Mouse (Mus musculus) limb, embryonic 14.5 days (tissue): Measurements from ENCODE around the gene Nsd1. TPM values are rescaled to one million over a fixed set of nuclear protein-coding genes. Genes with fewer than 3 reads are reported as not detected.

Experiments
- ATAC-seq: fragments of 200-750 bp; cut with Nextera tagmentation; 2 replicates; pipeline ENCODE4 v1.8.0; 2017; ENCODE audit warnings: low read depth, moderate number of reproducible peaks, moderate TSS enrichment; ENCODE audit not compliant: low FRiP score
- DNase-seq: peaks from one replicate; pipeline ENCODE4 v3.0.0-alpha.2; 2015; ENCODE audit warnings: low spot score
- H3K27ac ChIP-seq: fragments of 300-500 bp; sonication (generic); replicated peaks from 2 replicates; pipeline ENCODE4 v1.5.1; 2014; ENCODE audit warnings: low read depth, mild to moderate bottlenecking, low read length, moderate library complexity, mixed read lengths
- H3K27me3 ChIP-seq: fragments of 300-500 bp; sonication (generic); 2 replicates; pipeline ENCODE4 v1.6.1; 2014; ENCODE audit warnings: low read length, mixed read lengths; ENCODE audit not compliant: control insufficient read depth, insufficient read depth
- H3K36me3 ChIP-seq: fragments of 300-500 bp; sonication (generic); 2 replicates; pipeline ENCODE4 v1.6.1; 2014; ENCODE audit warnings: mild to moderate bottlenecking, low read length, moderate library complexity, mixed read lengths; ENCODE audit not compliant: control insufficient read depth, insufficient read depth
- H3K4me1 ChIP-seq: fragments of 300-500 bp; sonication (generic); 2 replicates; pipeline ENCODE4 v1.6.1; 2014; ENCODE audit warnings: antibody characterized with exemption, low read length, mixed read lengths; ENCODE audit not compliant: control insufficient read depth, insufficient read depth
- H3K4me2 ChIP-seq: fragments of 300-500 bp; sonication (generic); replicated peaks from 2 replicates; pipeline ENCODE4 v1.6.1; 2014; ENCODE audit warnings: low read depth, mild to moderate bottlenecking, low read length, moderate library complexity; ENCODE audit not compliant: severe bottlenecking
- H3K4me3 ChIP-seq: fragments of 300-500 bp; sonication (generic); replicated peaks from 2 replicates; pipeline ENCODE4 v1.5.1; 2014; ENCODE audit warnings: low read length
- H3K9ac ChIP-seq: fragments of 300-500 bp; sonication (generic); 2 replicates; pipeline ENCODE4 v1.6.1; 2014; ENCODE audit warnings: mild to moderate bottlenecking, low read depth, low read length, moderate library complexity; ENCODE audit not compliant: severe bottlenecking
- H3K9me3 ChIP-seq: fragments of 300-500 bp; sonication (generic); 2 replicates; pipeline ENCODE4 v1.6.1; 2016; ENCODE audit warnings: low read length; ENCODE audit not compliant: control insufficient read depth
- POLR2A ChIP-seq: fragments of 200-500 bp; IDR thresholded peaks from 2 replicates; pipeline ENCODE4 v1.8.0; 2012; ENCODE audit warnings: inconsistent platforms, mild to moderate bottlenecking, moderate library complexity, borderline replicate concordance; ENCODE audit not compliant: insufficient read depth, insufficient read length; ENCODE audit errors: extremely low read depth
- WGBS: fragments of 180-500 bp; shearing (Covaris S2); extraction: QIAGEN DNeasy Blood & Tissue Kit; methylation state at CpG from one replicate; pipeline ENCODE4 v1.1.7; 2014; 5-methylcytosine and 5-hydroxymethylcytosine counted together
- polyA plus RNA-seq, 2 experiments: library from polyadenylated mRNA; depleted of rRNA in 1 of 2; stranded (reverse) in 1 of 2; unstranded in 1 of 2; fragments of >200 nt; fragmentation: Nextera tagmentation in 1 of 2; extraction: Ambion mirVana in 1 of 2; gene quantifications; 2 replicates each; pipeline versions ENCODE4 v1.2.1 to v1.2.3; 2012 to 2014

Gene Nsd1
- polyA plus RNA-seq, 2 experiments: 41.6 to 65.8 TPM

- Histone ChIP-seq H3K9ac (no peak overlapping the region), H3K27ac (no peak overlapping the region), H3K9me3 (no peaks in the 10 kb centered on the region), H3K4me2 (no peak overlapping the region), H3K36me3 (no peaks in the 10 kb centered on the region), H3K4me1 (no peaks in the 10 kb centered on the region), H3K27me3 (no peaks in the 10 kb centered on the region), H3K4me3 (no peak overlapping the region)
- WGBS: 68% methylated on average over 10 of the region's 10 CpGs
- no peak for ATAC-seq
- no peak for DNase-seq
- no peak for TF ChIP-seq POLR2A
These were observed 127.9 kb downstream of the Nsd1 start for GRCm38 (mm10) chr13:55337341-55337975.

GRCm38 (mm10) chr13:55338131-55339054, 128.8 kb downstream of the Nsd1 start:
- no peak for TF ChIP-seq POLR2A
- Histone ChIP-seq H3K9ac (no peak overlapping the region), H3K4me3 (no peak overlapping the region), H3K27ac (no peak overlapping the region), H3K36me3 (no peaks in the 10 kb centered on the region), H3K9me3 (no peaks in the 10 kb centered on the region), H3K4me2 (no peak overlapping the region), H3K27me3 (no peaks in the 10 kb centered on the region), H3K4me1 (no peaks in the 10 kb centered on the region)
- ATAC-seq: no peak
- DNase-seq: no peak
- WGBS: 65% methylated on average over 12 of the region's 12 CpGs

- no peak overlapping the region for H3K4me2 ChIP-seq
- ATAC-seq: no peak
- H3K27me3 ChIP-seq: no peaks in the 10 kb centered on the region
- H3K27ac ChIP-seq: no peak overlapping the region
- H3K36me3 ChIP-seq: peaks cover 6% of the 10 kb centered on the region
- 28% methylated on average over 2 of the region's 2 CpGs for WGBS
- no peaks in the 10 kb centered on the region for H3K9me3 ChIP-seq
- H3K9ac ChIP-seq: no peak overlapping the region
- H3K4me1 ChIP-seq: no peaks in the 10 kb centered on the region
- TF ChIP-seq POLR2A: no peak
- H3K4me3 ChIP-seq: no peak overlapping the region
- no peak for DNase-seq
These were observed 129.7 kb downstream of the Nsd1 start for GRCm38 (mm10) chr13:55339259-55339658.

GRCm38 (mm10) chr13:55342469-55342868, 132.9 kb downstream of the Nsd1 start:
- Histone ChIP-seq H3K27me3 (no peaks in the 10 kb centered on the region), H3K9ac (no peak overlapping the region), H3K27ac (no peak overlapping the region), H3K4me3 (no peak overlapping the region), H3K4me2 (no peak overlapping the region), H3K4me1 (no peaks in the 10 kb centered on the region), H3K36me3 (peaks cover 38% of the 10 kb centered on the region), H3K9me3 (no peaks in the 10 kb centered on the region)
- WGBS: 29% methylated on average over 11 of the region's 11 CpGs
- TF ChIP-seq POLR2A: no peak
- no peak for DNase-seq
- no peak for ATAC-seq

- no peak overlapping the region for H3K9ac ChIP-seq
- no peak for TF ChIP-seq POLR2A
- H3K4me2 ChIP-seq: no peak overlapping the region
- no peak for ATAC-seq
- no peak for DNase-seq
- no peaks in the 10 kb centered on the region for H3K9me3 ChIP-seq
- WGBS: 84% methylated on average over 7 of the region's 7 CpGs
- H3K27ac ChIP-seq: no peak overlapping the region
- no peaks in the 10 kb centered on the region for H3K4me1 ChIP-seq
- peaks cover 55% of the 10 kb centered on the region for H3K36me3 ChIP-seq
- no peak overlapping the region for H3K4me3 ChIP-seq
- H3K27me3 ChIP-seq: no peaks in the 10 kb centered on the region
These were observed 134.7 kb downstream of the Nsd1 start for GRCm38 (mm10) chr13:55344286-55344685.
